In genomic region chrX:103628890-103629289, GRCm38 (mm10) we compare ENCODE assay signal across 19 mouse cellular contexts. TPM values are rescaled to one million over a fixed set of nuclear protein-coding genes. Genes with fewer than 3 reads are reported as not detected.
DNase-seq lines count a peak whose midpoint lies in the region; ATAC-seq lines count a peak whose summit lies in the region.
"Had no signal": no experiment of that assay in that cellular context is flagged by ENCODE, and none has a peak within 500 bp of the region (broad histone marks: within the 10 kb centered on the region; RNA-seq: fewer than 3 reads in every experiment).

No protein-coding gene starts in this region.

- peak; percentile 12 for DNase-seq in CD4-positive, CD25-positive, alpha-beta regulatory T cell, adult 2 months (ENCODE audit: low read depth, low spot score)
- DNase-seq in kidney, postnatal 4 days = peak; percentile 39 to 62
- no peak for DNase-seq in kidney, adult 18-20 months
- peak; percentile 48 for DNase-seq in thymus, postnatal 4 days
- DNase-seq in thymus, postnatal 10 days (ENCODE audit: low spot score in 2 of 2) = no peak
- peak; percentile 56 for DNase-seq in yolk sac, embryonic 10.5 days (ENCODE audit: low spot score)
- DNase-seq in right cerebral cortex, adult 18-20 months = no peak
- DNase-seq: cerebellum, adult 11 months; gastrocnemius, adult 2 months; heart, postnatal 4 days; lung, postnatal 4 days had no signal

- ATAC-seq in CD4-positive, CD25-positive, alpha-beta regulatory T cell, adult 4 months = no peak
- ATAC-seq: forebrain, embryonic 14.5 days; inflammation-experienced regulatory T-cells, adult 6 months had no signal

RNA-seq across cellular contexts. Expression of gene Zcchc13, which starts 1.5 kb away (rescaled TPM):
- polyA plus RNA-seq in CD4-positive, CD25-positive, alpha-beta regulatory T cell, adult 4 months (2017; shearing (Covaris generic)) = not detected
- polyA plus RNA-seq: embryonic facial prominence, embryonic 15.5 days; forebrain, embryonic 14.5 days; G1E; inflammation-experienced regulatory T-cells, adult 6 months; liver, adult 2 months; neural tube, embryonic 13.5 days; spleen, adult 2 months had no signal

Comparison
In these comparisons a context has a peak if more than half of its experiments do, and no peak if none do; other contexts are left out.
1. DNase-seq: peak in CD4-positive, CD25-positive, alpha-beta regulatory T cell, adult 2 months (single experiment), kidney, postnatal 4 days (2 of 2), thymus, postnatal 4 days (single experiment) and yolk sac, embryonic 10.5 days (single experiment); none in kidney, adult 18-20 months (single experiment), thymus, postnatal 10 days (0 of 2) and right cerebral cortex, adult 18-20 months (single experiment).